Mouse (Mus musculus): ENCODE data around the gene Eps15. TPM values are rescaled to one million over a fixed set of nuclear protein-coding genes. Genes with fewer than 3 reads are reported as not detected.
"Not testable (repeated sequence)": the region's sequence is repeated elsewhere in the genome, so short reads cannot be mapped to it uniquely, and the experiment has no call there.

Eps15 gene
- polyA plus RNA-seq, 1 experiment from 2014 or later, result 26.6 TPM

GRCm38 (mm10) chr4:109393229-109393779 lies 113.2 kb downstream of the Eps15 start:
- TF ChIP-seq CTCF (IDR thresholded peaks at IDR 0.05; ENCODE audit: low read depth), result no peak
- no peaks in the 10 kb centered on the region for H3K9me3 ChIP-seq (replicated peaks; ENCODE audit: low read length)
- no peaks in the 10 kb centered on the region for H3K27me3 ChIP-seq (ENCODE audit: insufficient read depth, low read length)
- no peak overlapping the region for H3K27ac ChIP-seq
- DNase-seq (ENCODE audit: low spot score) (no peak), ATAC-seq (replicated peaks; ENCODE audit: low FRiP score, low read depth) (no peak)
- H3K4me2 ChIP-seq (ENCODE audit: low read length), result no peak overlapping the region
- no peak overlapping the region for H3K9ac ChIP-seq (ENCODE audit: low read depth, low read length)
- H3K4me1 ChIP-seq (replicated peaks; ENCODE audit: insufficient read depth, low read length), result no peaks in the 10 kb centered on the region
- H3K36me3 ChIP-seq (ENCODE audit: insufficient read depth, low read length), result no peaks in the 10 kb centered on the region
- WGBS, result 64% methylated on average over 6 of the region's 6 CpGs
- H3K4me3 ChIP-seq (replicated peaks; ENCODE audit: low read depth, low read length), result no peak overlapping the region

GRCm38 (mm10) chr4:109393902-109394301 lies 113.8 kb downstream of the Eps15 start:
- Histone ChIP-seq H3K27me3 (ENCODE audit: insufficient read depth, low read length) (no peaks in the 10 kb centered on the region), H3K27ac (no peak overlapping the region), H3K9ac (ENCODE audit: low read depth, low read length) (peak overlapping the region; percentile 31; the same call in 1 of the 2 replicates), H3K4me1 (replicated peaks; ENCODE audit: insufficient read depth, low read length) (no peaks in the 10 kb centered on the region), H3K4me2 (ENCODE audit: low read length) (peak overlapping the region; percentile 42), H3K4me3 (replicated peaks; ENCODE audit: low read depth, low read length) (0 out of 2 replicates have a peak overlapping the region, but pooled peaks have one; percentile 4), H3K36me3 (ENCODE audit: insufficient read depth, low read length) (no peaks in the 10 kb centered on the region), H3K9me3 (replicated peaks; ENCODE audit: low read length) (no peaks in the 10 kb centered on the region)
- DNase-seq (ENCODE audit: low spot score) (peak; percentile 15), ATAC-seq (replicated peaks; ENCODE audit: low FRiP score, low read depth) (peak; percentile 68)
- 4% methylated on average over 13 of the region's 13 CpGs for WGBS
- TF ChIP-seq CTCF (IDR thresholded peaks at IDR 0.05; ENCODE audit: low read depth), result peak; percentile 37

- no peak for DNase-seq (ENCODE audit: low spot score)
Observed at GRCm38 (mm10) chr4:109394314-109395074, 114.4 kb downstream of the Eps15 start.

GRCm38 (mm10) chr4:109400366-109400980 lies 120.4 kb downstream of the Eps15 start:
- no peak for TF ChIP-seq CTCF (IDR thresholded peaks at IDR 0.05; ENCODE audit: low read depth)
- Histone ChIP-seq H3K27ac (no peak overlapping the region), H3K9ac (ENCODE audit: low read depth, low read length) (no peak overlapping the region), H3K4me2 (ENCODE audit: low read length) (no peak overlapping the region), H3K9me3 (replicated peaks; ENCODE audit: low read length) (no peaks in the 10 kb centered on the region), H3K36me3 (ENCODE audit: insufficient read depth, low read length) (no peaks in the 10 kb centered on the region), H3K27me3 (ENCODE audit: insufficient read depth, low read length) (no peaks in the 10 kb centered on the region), H3K4me3 (replicated peaks; ENCODE audit: low read depth, low read length) (no peak overlapping the region), H3K4me1 (replicated peaks; ENCODE audit: insufficient read depth, low read length) (no peaks in the 10 kb centered on the region)
- WGBS, result 74% methylated on average over 10 of the region's 10 CpGs
- DNase-seq (ENCODE audit: low spot score) (no peak), ATAC-seq (replicated peaks; ENCODE audit: low FRiP score, low read depth) (no peak)

More at GRCm38 (mm10) chr4:109394314-109395074, 114.4 kb downstream of the Eps15 start:
- no peak for TF ChIP-seq CTCF (IDR thresholded peaks at IDR 0.05; ENCODE audit: low read depth)
- Histone ChIP-seq H3K4me2 (ENCODE audit: low read length) (peak overlapping the region; percentile 42), H3K9ac (ENCODE audit: low read depth, low read length) (peak overlapping the region; percentile 31; the same call in 1 of the 2 replicates), H3K9me3 (replicated peaks; ENCODE audit: low read length) (no peaks in the 10 kb centered on the region), H3K27me3 (ENCODE audit: insufficient read depth, low read length) (no peaks in the 10 kb centered on the region), H3K27ac (no peak overlapping the region), H3K36me3 (ENCODE audit: insufficient read depth, low read length) (no peaks in the 10 kb centered on the region), H3K4me3 (replicated peaks; ENCODE audit: low read depth, low read length) (0 out of 2 replicates have a peak overlapping the region, but pooled peaks have one; percentile 4), H3K4me1 (replicated peaks; ENCODE audit: insufficient read depth, low read length) (no peaks in the 10 kb centered on the region)
- ATAC-seq (replicated peaks; ENCODE audit: low FRiP score, low read depth), result peak; percentile 52; the same call in 1 of the 2 replicates
- WGBS, result 30% methylated on average over 13 of the region's 13 CpGs

- no peaks in the 10 kb centered on the region for H3K27me3 ChIP-seq (ENCODE audit: insufficient read depth, low read length)
- peak; percentile 41; the same call in 1 of the 2 replicates for TF ChIP-seq CTCF (IDR thresholded peaks at IDR 0.05; ENCODE audit: low read depth)
- DNase-seq (ENCODE audit: low spot score) (no peak), ATAC-seq (replicated peaks; ENCODE audit: low FRiP score, low read depth) (no peak)
- H3K4me1 ChIP-seq (replicated peaks; ENCODE audit: insufficient read depth, low read length), result no peaks in the 10 kb centered on the region
- H3K36me3 ChIP-seq (ENCODE audit: insufficient read depth, low read length), result no peaks in the 10 kb centered on the region
- H3K9ac ChIP-seq (ENCODE audit: low read depth, low read length), result no peak overlapping the region
- no peak overlapping the region for H3K4me3 ChIP-seq (replicated peaks; ENCODE audit: low read depth, low read length)
- no peaks in the 10 kb centered on the region for H3K9me3 ChIP-seq (replicated peaks; ENCODE audit: low read length)
- no peak overlapping the region for H3K4me2 ChIP-seq (ENCODE audit: low read length)
- H3K27ac ChIP-seq, result no peak overlapping the region
- WGBS, result 79% methylated on average over 5 of the region's 5 CpGs
Observed at GRCm38 (mm10) chr4:109401176-109401689, 121.2 kb downstream of the Eps15 start.

- not testable (repeated sequence) for ATAC-seq (replicated peaks; ENCODE audit: low FRiP score, low read depth); H3K9ac ChIP-seq (ENCODE audit: low read depth, low read length); DNase-seq (ENCODE audit: low spot score); H3K27me3 ChIP-seq (ENCODE audit: insufficient read depth, low read length); H3K9me3 ChIP-seq (replicated peaks; ENCODE audit: low read length); H3K4me1 ChIP-seq (replicated peaks; ENCODE audit: insufficient read depth, low read length); H3K4me3 ChIP-seq (replicated peaks; ENCODE audit: low read depth, low read length); H3K27ac ChIP-seq; H3K4me2 ChIP-seq (ENCODE audit: low read length); H3K36me3 ChIP-seq (ENCODE audit: insufficient read depth, low read length)
- WGBS, result 91% methylated on average over 3 of the region's 3 CpGs
- 0 out of 2 replicates have a peak, but pooled peaks have one; percentile 14 for TF ChIP-seq CTCF (IDR thresholded peaks at IDR 0.05; ENCODE audit: low read depth)
Observed at GRCm38 (mm10) chr4:109404908-109405307, 124.8 kb downstream of the Eps15 start.
